Mouse (Mus musculus) brain, embryonic 14.5 days (tissue): ENCODE results near the gene Add2. TPM values are rescaled to one million over a fixed set of nuclear protein-coding genes. Genes with fewer than 3 reads are reported as not detected.
"Not testable (repeated sequence)": the region's sequence is repeated elsewhere in the genome, so short reads cannot be mapped to it uniquely, and the experiment has no call there.

Source experiments
- DNase-seq: peaks from one replicate; pipeline ENCODE4 v3.0.0-alpha.2; 2011; ENCODE audit warnings: low read depth
- CTCF ChIP-seq: fragments of 200-500 bp; IDR thresholded peaks from 2 replicates; pipeline ENCODE4 v1.5.1; 2012; ENCODE audit warnings: inconsistent platforms, mild to moderate bottlenecking, moderate library complexity, borderline replicate concordance; ENCODE audit not compliant: insufficient read depth, insufficient read length; ENCODE audit errors: extremely low read depth
- POLR2A ChIP-seq: fragments of 200-500 bp; IDR thresholded peaks from 2 replicates; pipeline ENCODE4 v1.6.1; 2012; ENCODE audit warnings: mild to moderate bottlenecking, inconsistent platforms, borderline replicate concordance; ENCODE audit not compliant: poor library complexity, insufficient read depth, insufficient read length, severe bottlenecking; ENCODE audit errors: extremely low read depth
- polyA plus RNA-seq: library from polyadenylated mRNA; depleted of rRNA; stranded (reverse); fragments of >200 nt; gene quantifications from 2 replicates; pipeline ENCODE4 v1.2.3, GENCODE M21; 2012; rRNA removed

Add2 gene
- 181 and 191 TPM in 2 replicates for polyA plus RNA-seq

DNA sequence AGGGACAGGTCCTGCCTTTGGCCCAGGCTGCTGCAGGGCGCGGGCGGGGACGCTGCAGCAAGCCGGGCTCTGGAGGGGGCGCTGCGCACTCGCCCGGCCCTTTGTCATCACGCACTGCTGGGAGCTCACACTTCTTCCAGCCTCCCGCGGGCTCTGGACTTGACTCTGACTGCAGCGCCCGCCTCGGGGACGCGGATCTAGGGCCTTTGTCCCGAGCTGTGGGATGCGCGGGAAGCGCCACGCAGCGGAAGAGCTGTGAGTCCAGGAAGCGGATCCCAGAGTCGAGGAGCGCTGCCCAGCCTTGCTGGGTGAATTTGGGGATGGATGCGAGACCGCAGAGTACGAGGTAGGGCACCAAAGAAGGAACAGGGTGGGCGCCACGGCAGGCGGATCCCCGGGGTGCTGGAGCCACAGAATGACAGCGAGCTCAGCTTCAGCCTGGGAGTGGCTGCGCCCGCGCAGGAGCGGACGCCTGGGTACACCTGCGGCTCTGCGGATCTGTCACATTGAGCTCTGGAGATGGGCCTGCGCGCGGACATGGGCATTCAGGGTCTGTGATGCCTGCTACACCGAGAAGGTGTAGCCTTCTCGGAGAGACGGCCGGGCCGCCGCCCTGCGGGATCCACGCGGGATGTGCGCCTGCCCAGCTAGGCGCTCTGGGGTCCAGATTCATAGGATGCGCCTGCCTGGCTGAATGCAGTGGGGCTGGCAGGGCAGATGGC, at the start of gene Add2:
Add2 (plus strand) TSS at position 81 of the 722 bp plus-strand sequence.
- TF ChIP-seq CTCF, result peak; percentile 57; the same call in 1 of the 2 replicates
- TF ChIP-seq POLR2A, result peak; percentile 62; the same call in 1 of the 2 replicates
- DNase-seq, result peak; percentile 92

DNA sequence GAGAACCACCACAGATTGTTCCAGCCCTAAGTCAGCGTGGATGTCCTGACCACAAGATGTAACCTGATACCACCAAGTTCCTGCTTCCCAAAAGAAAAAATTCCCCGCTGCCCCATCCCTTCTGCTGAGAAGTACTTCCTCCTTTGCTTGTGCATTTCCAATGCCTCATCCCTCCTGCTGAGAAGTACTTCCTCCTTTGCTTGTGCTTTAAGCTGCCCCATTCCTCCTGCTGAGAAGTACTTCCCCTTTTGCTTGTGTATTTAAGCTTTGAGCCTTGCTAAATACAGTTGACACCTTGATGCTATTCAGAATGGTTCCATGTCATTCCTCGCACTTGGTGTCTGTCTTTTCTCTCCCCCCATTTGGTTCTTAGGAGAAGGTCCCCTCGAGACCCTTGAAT, 49.7 kb upstream of the Add2 start:
- not testable (repeated sequence) for DNase-seq

DNA sequence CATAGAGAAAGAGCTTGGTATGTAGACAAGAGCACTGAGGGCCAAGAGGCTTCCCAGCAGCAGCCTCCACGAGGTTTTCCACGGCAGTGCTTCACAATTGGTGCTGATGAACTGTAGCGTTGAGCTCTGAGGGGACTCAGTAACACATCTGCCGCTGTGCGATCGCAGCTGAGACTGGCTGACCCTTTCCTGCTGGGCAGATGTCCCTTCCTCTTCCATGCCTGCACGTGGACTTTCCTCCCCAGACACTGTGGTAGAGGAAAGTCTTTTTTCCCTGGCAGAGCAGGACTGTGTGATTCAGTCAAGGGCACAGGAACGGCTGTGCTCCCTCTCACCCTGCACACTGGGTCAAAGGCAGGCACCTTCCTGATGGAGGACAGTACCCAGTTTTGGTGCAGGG, 44.1 kb upstream of the Add2 start:
- TF ChIP-seq CTCF, result no peak
- no peak for TF ChIP-seq POLR2A
- DNase-seq, result no peak

DNA sequence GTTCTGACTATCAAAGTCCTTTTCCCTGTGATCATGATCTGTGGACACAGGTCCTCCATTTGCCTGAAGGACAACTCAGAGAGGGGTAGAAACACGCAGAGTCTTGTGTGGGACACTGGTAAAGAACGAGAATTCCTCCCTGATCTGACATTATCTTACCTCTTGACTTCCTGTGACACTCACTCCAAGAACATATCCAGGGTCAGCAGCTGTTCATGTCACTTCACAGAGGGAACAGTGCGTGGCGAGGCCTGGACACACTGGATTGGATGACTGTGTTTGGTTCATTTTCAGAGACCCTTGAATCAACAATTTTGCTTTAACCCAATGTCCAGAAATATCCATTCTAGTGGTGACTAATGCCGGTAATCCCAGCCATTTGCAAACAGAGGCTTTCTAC, 38.9 kb upstream of the Add2 start:
- not testable (repeated sequence) for DNase-seq

DNA sequence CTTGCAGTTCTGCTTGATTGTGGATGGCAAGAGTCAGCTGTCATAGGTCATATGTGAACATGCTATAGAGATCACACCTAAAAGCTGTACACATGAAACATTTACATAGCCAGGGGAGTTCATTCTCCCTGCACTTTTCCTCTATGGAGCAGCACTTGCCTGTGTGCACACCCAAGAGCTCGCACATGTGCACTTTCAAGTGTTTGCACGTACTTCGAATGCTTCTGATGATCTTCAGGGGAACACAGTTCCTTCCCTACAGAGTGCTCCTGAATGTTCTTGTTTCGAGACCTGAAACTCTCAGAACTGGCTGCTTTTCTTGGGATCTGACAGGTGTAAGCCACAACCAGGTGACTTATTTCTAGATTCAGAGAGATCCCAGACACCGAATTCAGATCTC, 37.7 kb upstream of the Add2 start:
- DNase-seq, result not testable (repeated sequence)

DNA sequence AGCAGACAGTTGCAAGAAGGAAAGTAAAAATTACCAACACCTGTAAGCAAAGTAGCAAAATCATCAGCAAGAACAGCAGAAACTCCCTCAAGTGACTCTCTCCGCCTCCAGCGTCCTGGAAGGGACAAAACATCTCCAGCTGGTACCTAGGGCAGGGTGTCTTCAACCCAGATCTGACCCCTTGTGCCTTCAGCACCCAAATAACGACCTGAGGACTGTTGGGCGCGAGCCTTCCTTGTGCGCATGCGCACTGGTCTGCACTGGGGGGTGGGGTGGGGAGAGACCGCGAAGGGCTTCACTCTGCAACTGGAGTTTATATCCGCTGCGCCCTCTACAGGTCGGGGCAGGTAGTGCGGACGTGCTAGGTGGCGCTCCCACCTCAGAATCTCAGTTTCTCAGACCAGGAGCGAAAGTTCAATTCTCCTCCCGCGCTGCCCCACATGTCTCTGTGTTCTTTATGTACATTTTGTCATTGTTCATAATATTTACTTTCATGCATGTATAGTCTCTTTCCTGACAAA, 25.0 kb upstream of the Add2 start:
- TF ChIP-seq CTCF (peak; percentile 36; the same call in 1 of the 2 replicates), POLR2A (no peak)

DNA sequence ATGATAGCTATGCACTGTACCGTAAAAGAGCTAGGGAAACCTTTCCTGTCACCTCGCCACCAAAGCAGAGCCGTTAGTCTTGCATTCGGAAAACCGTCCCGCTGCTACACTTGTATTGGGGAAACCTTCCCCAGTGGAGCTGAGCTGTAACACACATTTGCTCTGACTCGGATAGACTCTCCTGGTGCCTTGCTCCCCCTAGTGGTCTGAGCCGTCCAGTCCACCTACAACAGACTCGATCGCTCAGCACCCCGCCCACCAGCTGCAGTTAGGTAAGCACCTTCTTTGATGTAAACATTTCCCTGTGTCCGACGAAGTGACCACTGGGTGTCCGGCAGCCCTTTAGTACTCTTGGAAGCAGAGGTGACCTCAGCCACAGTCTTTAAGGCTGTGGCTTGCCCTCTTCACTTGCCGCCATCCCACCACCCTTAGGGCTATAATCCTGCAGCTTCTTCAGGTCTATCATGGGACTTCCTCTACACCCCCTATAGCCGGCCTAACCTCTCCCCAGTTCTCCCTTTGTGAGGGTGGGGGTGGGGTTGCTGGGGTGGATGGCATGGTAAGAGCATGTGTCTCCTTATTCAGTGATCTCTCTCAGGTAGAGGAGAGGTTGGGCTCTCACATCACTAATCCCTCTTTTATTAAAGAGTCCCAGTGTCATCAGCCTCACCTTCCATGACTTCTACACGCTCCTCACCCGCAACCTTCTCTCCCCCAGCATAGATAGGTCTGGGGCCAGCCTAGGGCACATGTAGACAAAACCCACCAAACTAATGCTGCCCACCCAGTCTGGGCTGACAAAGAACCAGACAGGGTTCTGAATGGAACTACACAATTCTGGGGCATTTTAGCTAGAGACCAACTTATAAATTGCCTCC, 24.0 kb upstream of the Add2 start:
- DNase-seq, result peak; percentile 92
- TF ChIP-seq POLR2A (no peak), CTCF (peak; percentile 96)

More for the DNA sequence above, 25.0 kb upstream of the Add2 start:
- DNase-seq, result no peak

DNA sequence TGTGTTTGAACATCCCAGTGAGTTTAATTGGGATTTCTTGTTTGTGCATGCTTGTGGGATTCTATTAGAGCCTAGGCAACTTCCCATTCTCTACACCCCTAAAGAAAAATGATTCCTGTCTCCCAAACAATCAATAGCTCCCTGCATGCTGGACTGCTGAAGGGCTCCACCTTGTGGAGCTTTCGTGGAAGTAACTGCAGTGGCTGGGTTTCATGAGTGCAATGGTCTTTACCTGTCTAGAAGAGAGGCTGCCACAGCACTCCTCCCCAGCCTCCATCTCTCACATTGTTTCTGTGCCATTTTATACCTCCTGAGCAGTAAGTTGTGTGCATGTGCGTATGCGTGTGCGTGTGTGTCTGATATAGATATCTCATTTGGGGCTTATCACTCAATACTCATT, 18.5 kb upstream of the Add2 start:
- TF ChIP-seq POLR2A, result no peak
- TF ChIP-seq CTCF, result peak; percentile 86; the same call in 1 of the 2 replicates

DNA sequence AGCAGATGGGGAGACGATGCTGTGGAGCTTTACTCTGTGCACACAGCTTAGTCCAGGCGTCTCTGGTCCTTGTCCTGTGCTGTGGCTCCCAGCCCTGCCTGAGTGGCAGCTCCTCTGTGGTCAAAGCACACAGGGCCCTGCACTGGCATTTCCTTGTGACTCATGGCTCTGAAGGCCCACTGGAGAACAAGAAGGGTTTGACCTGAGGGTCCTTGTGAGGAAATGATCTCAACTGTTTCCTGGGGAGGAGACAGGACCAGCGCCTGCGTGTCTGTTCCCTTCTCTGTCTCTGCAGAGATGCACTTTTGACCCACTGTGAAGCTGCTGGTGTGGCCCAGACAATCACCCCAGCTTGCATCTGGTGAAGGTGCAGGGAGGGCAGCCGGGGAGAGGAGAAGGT, 13.7 kb upstream of the Add2 start:
- DNase-seq, result not testable (repeated sequence)

More for the DNA sequence above, 18.5 kb upstream of the Add2 start:
- peak; percentile 78 for DNase-seq

DNA sequence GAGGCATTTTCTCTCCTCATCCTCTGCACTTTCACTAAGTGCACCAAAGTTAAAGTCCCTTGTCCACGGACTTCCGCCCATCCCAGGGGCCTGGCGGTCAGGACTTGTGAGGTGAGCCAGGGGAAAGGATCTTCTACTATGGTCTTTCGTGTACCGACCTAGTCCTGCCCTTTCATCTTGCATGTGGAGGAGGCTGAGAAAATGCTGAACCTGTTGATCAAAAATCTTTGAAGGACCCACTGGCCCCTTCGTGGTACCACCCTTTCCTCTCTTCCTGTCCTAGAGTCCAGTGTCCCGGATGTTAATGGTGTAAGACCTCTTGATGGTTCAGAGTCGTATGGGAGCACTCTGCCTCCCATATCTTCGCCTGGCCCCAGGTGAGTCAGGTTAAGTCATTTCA, 12.6 kb upstream of the Add2 start, which contains the start of gene Figla:
Figla (plus strand) TSS at position 301 of the 400 bp plus-strand sequence.
- TF ChIP-seq POLR2A, result no peak
- no peak for TF ChIP-seq CTCF
- DNase-seq, result no peak

DNA sequence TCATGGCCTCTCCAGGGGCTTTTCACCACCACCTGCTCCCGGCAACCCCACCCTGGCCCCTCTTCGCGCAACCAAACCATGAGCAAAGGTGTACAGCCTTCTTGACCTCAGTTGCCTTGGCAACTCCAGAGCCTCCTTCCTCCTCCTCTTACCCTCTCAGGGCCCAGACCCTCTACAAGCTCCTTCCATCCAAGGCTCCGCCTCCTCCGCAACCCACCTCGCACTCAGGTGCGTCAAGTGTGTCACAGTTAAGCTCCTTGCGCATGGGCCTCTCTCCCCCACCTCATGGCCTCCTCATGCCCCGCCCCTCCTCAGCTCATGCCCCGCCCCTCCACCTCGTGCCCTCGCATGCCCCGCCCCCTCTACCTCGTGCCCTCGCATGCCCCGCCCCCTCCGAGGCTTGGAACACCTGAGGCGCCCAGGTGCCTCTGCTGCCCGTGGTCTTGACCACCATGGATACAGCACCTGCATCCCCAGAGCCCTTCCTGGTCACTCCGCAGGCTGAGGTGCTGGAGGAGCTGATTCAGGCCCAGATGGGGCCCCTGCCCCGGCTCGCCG, 11.6 kb upstream of the Add2 start:
- no peak for DNase-seq
- TF ChIP-seq CTCF (no peak), POLR2A (no peak)

DNA sequence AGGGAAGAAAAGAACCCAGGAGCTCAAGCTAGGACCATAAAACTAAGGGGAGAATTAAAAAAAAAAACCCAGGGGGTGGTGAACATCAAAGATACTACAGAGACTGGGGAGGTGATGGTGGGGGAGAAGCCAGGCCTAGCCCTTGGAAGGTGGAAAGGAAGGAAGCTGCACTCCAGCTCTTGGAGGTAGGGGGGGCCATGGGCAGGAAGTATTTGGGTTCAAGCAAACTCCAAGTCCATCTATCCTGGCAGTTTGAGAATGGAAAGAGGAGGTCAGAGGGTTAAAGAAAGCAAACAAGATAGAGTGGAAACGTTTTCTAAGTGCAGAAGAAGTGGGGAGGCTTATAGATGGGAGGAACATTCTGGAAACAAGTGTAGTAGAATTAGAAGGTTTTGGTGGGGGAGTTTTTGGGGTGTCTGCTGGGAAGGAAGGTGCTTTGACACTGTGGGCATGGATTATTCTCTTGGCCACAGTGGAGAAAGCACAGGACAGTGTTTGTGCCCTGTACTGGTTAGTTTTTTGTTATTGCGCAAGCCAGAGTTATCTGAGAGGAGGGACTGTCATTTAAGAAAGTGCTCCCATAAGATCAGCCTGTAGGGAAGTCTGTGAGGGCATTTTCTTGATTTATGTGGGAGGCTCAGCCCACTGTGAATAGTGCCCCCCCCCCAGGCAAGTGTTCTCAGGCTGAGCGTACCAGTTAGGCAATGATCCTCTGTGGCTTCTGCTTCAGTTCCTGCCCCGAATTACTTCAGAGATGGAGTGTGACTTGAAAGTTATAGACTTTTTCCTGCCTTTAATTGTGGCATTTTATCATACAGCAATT, 8.9 kb upstream of the Add2 start:
- no peak for TF ChIP-seq CTCF
- no peak for TF ChIP-seq POLR2A
- no peak for DNase-seq

DNA sequence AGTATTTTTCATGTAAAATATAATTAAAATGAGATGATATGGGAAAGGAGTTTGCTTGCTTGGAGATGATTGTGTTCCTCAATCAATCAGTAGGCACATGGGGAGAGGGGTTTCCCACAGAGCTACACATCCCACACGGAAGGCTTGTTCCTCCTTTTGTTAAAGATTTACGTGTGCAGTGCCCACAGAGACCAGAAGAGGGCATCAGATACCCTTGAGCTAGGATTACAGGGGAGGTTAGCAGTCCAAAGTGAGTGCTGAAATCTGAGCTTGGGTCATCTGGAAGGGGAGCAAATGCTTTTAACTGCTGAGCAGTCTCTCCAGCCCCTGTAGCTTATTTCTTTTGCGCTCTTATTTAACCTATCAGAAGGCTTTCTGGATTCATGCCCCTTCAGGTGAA, 7.5 kb upstream of the Add2 start:
- TF ChIP-seq POLR2A (no peak), CTCF (peak; percentile 59; the same call in 1 of the 2 replicates)
- peak; percentile 34 for DNase-seq
